ENCODE assay signal across 24 mouse cellular contexts in genomic region chr10:128656731-128657130, GRCm38 (mm10). TPM values are rescaled to one million over a fixed set of nuclear protein-coding genes. Genes with fewer than 3 reads are reported as not detected.
"Had no signal": no experiment of that assay in that cellular context is flagged by ENCODE, and none has a peak within 500 bp of the region (broad histone marks: within the 10 kb centered on the region; RNA-seq: fewer than 3 reads in every experiment).

No protein-coding gene starts in this region.

- DNase-seq: gastrocnemius, adult 2 months; gastrocnemius, postnatal 10 days; gastrocnemius, postnatal 25 days; heart, adult 18-20 months; heart, postnatal 10 days; heart, postnatal 4 days; kidney, postnatal 25 days; liver had no signal

- H3K4me2 ChIP-seq: heart, embryonic 12.5 days; hindbrain, embryonic 12.5 days; hindbrain, embryonic 14.5 days; intestine, embryonic 15.5 days; limb, embryonic 12.5 days; liver, embryonic 12.5 days had no signal

- ATAC-seq: forebrain, embryonic 16.5 days; hindbrain, embryonic 16.5 days; inflammation-experienced regulatory T-cells, adult 6 months; intestine, embryonic 15.5 days; intestine, postnatal 0 days; liver, embryonic 12.5 days had no signal

- H3K9me3 ChIP-seq: heart, embryonic 10.5 days; heart, embryonic 12.5 days; hindbrain, embryonic 10.5 days; hindbrain, embryonic 12.5 days; intestine, embryonic 15.5 days; limb, embryonic 10.5 days; limb, embryonic 12.5 days; liver, embryonic 12.5 days had no signal

- H3K27me3 ChIP-seq: heart, embryonic 12.5 days; hindbrain, embryonic 12.5 days; intestine, embryonic 15.5 days; limb, embryonic 12.5 days had no signal

- H3K9ac ChIP-seq: heart, embryonic 12.5 days; hindbrain, embryonic 12.5 days; hindbrain, embryonic 14.5 days; intestine, embryonic 15.5 days; limb, embryonic 12.5 days; liver, embryonic 12.5 days; liver, embryonic 14.5 days had no signal

- H3K4me3 ChIP-seq: gastrocnemius, adult 2 months; heart, embryonic 10.5 days; heart, embryonic 12.5 days; hindbrain, embryonic 10.5 days; hindbrain, embryonic 12.5 days; intestine, embryonic 15.5 days; layer of hippocampus, adult 2 months; left cerebral cortex, adult 2 months; limb, embryonic 10.5 days; limb, embryonic 12.5 days; liver, embryonic 12.5 days had no signal

- H3K36me3 ChIP-seq: heart, embryonic 10.5 days; heart, embryonic 12.5 days; hindbrain, embryonic 10.5 days; hindbrain, embryonic 12.5 days; intestine, embryonic 15.5 days; limb, embryonic 10.5 days; limb, embryonic 12.5 days; liver, embryonic 12.5 days had no signal

- H3K27ac ChIP-seq: gastrocnemius, adult 2 months; heart, embryonic 10.5 days; hindbrain, embryonic 10.5 days; hindbrain, embryonic 12.5 days; hindbrain, embryonic 14.5 days; intestine, embryonic 15.5 days; layer of hippocampus, adult 2 months; left cerebral cortex, adult 2 months; limb, embryonic 10.5 days; limb, embryonic 12.5 days; liver, embryonic 12.5 days; liver, embryonic 14.5 days had no signal

- H3K4me1 ChIP-seq: hindbrain, embryonic 12.5 days; intestine, embryonic 15.5 days; limb, embryonic 10.5 days; limb, embryonic 12.5 days had no signal

RNA-seq across cellular contexts. Expression of gene Pmel, which starts 47.3 kb away (rescaled TPM):
- total RNA-seq: gastrocnemius, adult 2 months had no signal
